Mouse (Mus musculus) adrenal gland, adult 18-20 months (tissue): ENCODE results near the gene Slc43a2. TPM values are rescaled to one million over a fixed set of nuclear protein-coding genes. Genes with fewer than 3 reads are reported as not detected.
A peak's percentile ranks its signal among the peaks of the same experiment; 100 is the strongest.

Experiments used
- DNase-seq, 2 experiments: peaks; one replicate each; pipeline ENCODE4 v3.0.0; 2021 to 2022; ENCODE audit warnings: low spot score in 2 of 2
- long read RNA-seq, 2 experiments: library from polyadenylated mRNA; stranded (forward); transcript quantifications; one replicate each; pipeline ENCODE4 v2.0.0; 2021
- total RNA-seq, 2 experiments: library from RNA; stranded (reverse); gene quantifications; 1 replicate in 1 of 2; 2 replicates in 1 of 2; pipeline ENCODE4 v1.2.3; 2021

Slc43a2 gene
- 10 to 100 TPM; 22.8 to 29.1 TPM for total RNA-seq
- long read RNA-seq, experiment 1, full-length matches to known transcripts, result 5 of 14 reads
- long read RNA-seq, experiment 1, partial matches to known transcripts, result 2 of 14 reads
- long read RNA-seq, experiment 1, other reads (novel, unspliced or antisense), result 7 of 14 reads
- long read RNA-seq, experiment 2, partial matches to known transcripts, result 2 of 26 reads
- long read RNA-seq, experiment 2, other reads (novel, unspliced or antisense), result 24 of 26 reads

DNA sequence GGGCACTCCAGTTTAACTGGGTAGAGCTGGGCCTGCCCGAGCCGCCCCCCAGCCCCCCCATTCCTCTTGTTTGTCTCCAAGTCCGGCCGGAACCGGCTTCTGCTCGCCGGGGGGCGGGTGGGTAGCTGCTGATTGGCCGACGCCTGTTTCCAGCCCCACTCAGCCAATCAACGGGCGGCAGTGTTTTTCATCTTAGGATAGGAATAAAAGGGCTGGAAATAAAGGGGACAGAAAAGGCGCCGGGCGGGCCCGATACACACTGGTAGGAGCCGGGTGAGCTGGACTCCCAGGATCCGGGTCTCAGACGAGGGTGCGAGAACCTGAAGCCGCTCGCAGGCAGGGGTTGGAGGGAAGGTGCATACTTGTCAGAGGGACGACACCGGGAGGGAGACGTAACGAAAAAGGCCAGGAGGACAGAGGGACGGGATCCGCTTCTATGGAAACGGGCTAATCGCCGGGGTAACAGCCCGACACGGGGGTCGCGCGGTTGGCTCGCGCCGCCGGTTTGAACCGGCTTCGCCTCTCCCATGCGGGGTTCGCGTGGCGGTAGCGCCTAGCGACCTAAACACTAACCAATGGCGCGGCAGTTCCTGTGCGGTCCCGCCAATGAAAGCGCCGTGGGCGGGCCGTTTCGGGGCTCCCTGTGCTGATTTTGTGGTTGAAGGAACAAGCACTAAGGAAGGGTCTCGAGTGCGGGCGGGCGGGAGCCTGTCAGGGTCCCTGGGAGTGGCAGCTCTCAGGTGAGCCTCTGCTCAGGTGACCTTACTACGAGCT is at the start of gene Slc43a2:
TSS of gene Slc43a2 (plus strand) at position 226 of the 774 bp plus-strand sequence.
- DNase-seq, result peak; percentile 83 to 84

DNA sequence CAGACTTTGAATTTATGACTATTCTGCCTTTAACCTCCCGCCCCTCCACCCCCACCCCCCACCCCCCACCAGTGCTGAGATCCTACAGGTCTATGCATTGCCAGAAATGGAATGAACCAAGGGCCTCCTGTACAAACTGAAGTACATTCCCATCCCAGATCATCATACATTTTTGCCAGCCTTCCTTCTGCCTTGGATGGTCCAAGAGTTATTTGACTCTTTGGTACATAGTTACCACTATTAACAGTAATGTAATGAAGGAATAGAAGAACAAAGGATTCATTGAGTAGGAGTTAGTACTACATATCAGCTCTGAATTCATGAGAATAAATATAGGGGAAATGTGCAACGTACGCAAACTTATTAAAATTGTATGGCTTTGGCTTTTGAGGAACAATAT is 45.3 kb upstream of the Slc43a2 start:
- DNase-seq, result no peak

DNA sequence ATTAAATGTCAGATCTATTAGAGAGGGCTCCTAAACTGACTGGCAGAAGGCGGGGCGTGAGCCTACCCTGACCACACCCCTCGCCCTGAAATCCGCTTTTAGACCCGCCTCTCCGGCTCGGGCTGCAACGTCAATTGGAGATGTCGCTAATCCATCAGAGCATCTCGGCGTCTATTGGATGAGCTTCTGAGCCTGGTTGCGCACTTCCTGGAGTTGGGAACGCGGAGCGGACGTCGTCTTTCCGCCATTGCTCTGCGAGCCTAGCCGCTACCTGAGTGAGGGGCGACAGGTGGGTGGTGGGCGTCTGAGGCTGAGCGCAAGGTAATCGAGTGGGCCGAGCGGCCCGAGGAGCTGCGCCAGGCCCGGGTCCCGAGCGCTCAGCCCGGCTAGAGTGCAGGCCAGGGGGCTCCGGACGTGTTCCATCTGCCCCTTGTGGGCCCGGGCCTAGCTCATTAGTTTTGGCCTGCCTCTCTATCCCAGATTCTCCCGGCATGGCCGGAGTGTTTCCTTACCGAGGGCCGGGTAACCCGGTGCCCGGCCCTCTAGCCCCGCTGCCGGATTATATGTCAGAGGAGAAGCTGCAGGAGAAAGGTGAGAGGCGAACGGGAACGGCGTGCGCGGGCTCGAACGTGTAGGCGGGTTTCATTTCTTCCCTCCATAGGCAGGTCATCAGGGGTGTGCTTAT is 44.8 kb upstream of the Slc43a2 start, which contains the start of gene Prpf8:
TSS of gene Prpf8 (plus strand) at position 216 of the 685 bp plus-strand sequence.
- DNase-seq, result peak; percentile 93 to 94

DNA sequence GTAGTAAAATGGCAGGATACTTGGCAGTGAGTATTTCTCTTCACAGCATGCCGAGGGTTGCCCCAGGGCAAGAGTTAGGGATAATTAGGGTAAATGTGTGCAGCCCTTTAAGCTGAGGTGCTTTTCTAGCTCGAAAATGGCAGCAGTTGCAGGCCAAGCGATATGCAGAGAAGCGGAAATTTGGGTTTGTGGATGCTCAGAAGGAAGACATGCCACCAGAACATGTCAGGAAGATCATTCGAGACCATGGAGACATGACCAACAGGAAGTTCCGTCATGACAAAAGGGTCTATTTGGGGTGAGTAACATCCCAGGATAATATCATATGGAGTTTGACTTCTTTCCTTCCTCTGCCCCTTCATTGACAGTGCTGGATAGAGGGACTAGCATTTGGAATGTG is 44.0 kb upstream of the Slc43a2 start:
- DNase-seq, result no peak

DNA sequence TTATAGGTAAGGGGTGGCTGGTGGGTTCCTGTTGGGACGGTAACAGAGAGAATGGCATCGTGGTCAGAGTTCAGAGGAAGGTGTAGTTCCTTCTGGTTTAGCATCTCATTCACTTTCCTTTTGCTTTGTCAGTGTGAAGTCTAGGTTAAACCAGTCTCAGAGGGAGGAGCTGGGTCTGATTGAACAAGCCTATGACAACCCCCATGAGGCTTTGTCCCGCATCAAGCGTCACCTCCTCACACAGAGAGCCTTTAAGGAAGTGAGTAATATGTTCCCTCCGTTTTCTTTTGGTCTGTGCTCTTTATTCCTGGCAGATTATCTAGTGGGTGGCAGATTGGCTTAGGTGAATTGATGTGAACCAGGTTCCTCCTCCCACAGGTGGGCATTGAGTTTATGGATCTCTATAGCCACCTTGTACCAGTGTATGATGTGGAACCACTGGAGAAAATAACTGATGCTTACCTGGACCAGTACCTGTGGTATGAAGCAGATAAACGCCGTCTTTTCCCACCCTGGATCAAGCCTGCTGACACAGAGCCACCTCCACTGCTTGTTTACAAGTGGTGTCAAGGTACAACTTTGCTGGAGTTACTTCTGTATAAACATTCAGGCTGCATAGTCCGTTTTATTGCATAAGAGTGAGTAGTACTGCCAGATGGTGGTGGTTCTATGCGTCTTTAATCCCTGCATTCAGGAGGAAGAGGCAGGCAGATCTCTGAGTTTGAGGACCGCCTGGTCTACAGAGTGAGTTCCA is 37.0 kb upstream of the Slc43a2 start:
- DNase-seq, result no peak

DNA sequence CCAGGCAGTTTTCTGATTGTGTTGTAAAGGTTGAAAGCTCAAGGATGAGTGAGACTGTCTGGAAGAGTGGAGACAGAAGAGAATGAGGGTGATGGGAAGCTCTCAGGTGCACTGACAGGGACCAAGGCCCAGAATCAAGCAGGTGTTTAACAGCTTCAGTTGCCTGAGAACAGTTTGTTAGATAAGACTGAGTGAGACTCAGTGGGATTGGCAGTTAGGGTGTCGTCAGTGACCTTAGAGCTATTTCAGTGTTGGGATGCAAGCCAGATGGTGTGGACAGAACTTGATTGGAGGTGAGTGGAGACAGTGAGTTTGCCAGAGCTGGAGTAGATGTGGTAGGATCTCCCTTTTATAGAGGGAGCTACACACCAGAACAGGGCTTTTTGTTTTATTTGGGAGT is 33.4 kb upstream of the Slc43a2 start:
- no peak for DNase-seq

DNA sequence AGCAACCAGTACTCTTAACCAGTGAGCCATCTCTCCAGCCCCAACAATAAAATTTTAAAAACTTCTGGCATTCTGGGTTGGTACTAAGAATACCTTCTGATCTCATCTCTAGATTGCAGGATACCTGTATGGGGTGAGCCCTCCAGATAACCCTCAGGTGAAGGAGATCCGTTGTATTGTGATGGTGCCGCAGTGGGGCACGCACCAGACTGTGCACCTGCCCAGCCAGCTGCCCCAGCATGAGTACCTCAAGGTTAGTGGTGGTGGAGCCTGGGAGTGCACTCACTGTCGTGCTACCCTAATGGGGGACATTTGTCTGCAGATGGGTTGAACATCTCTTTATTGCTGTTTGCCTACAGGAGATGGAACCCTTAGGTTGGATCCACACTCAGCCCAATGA is 23.3 kb upstream of the Slc43a2 start:
- no peak for DNase-seq

DNA sequence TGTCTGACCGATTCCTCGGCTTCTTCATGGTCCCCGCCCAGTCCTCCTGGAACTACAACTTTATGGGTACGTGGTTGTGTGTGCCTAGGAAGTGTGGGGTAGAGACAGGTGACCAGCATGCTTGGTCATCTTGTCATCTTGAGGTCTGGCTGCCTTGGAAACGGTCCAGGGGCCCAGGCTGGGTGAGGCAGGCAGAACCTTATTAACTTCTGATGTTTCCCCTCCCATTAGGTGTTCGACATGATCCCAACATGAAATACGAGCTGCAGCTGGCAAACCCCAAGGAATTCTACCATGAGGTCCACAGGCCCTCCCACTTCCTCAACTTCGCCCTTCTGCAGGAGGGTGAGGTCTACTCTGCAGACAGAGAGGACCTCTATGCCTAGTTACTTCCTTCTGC is 22.6 kb upstream of the Slc43a2 start:
- no peak for DNase-seq

DNA sequence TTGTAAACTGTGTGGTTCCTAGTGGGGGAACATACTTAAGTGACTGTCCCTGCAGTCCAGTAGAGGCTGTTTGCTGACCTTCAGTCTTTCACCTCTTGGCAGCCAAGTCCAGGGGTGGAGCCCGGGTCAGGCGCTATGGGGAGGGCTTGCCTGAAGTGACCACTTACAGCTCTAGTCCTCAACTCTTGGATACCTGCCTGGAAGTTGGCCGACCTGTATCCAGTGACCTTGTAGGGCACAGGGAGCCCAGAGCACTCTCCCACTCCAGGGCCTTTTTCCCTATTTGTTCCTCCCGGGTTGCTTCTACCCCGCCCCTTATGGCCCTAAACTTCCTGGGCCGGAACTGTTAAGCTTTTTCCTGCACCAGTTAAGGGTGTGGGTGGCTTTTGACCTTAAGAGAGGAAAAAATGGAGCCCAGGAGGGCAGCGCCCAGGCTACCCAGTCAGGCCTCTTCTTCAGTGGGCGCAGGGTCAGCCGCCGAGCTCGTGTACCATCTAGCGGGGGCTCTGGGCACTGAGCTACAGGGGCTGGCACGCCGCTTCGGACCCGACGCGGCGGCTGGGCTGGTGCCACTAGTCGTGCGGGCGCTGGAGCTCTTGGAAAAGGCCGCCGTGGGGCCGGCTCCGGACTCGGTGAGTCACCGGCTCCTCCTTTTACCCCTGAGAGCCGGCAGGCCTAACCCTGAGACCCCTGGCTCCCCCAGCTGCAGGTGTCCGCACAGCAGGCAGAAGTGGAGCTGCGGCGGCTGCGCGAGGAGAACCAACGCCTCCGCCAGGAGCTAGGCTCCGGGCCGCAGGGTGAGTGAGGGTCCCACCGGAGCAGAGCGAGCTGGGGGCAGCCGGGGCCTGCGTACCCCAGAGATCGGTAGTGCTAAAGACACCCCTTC is 21.5 kb upstream of the Slc43a2 start, which contains the start of gene Rilp:
TSS of gene Rilp (plus strand) at position 354 of the 886 bp plus-strand sequence.
- peak; percentile 61 to 70 for DNase-seq

DNA sequence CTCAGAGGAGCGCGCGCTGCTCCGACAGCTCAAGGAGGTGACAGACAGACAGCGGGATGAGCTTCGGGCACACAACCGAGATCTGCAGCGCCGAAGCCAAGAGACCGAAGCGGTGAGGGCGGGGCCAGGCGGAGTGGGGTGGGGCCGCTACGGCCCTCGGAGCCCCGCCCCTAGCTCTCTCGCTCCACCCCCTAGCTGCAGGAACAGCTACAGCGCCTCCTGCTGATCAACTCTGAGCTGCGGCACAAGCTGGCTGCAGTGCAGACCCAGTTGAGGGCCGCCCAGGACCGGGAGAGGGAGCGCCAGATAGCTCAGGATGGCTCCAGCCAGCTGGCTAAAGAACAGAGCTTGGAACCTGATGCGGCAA is 20.9 kb upstream of the Slc43a2 start:
- DNase-seq, result peak; percentile 92 to 93

DNA sequence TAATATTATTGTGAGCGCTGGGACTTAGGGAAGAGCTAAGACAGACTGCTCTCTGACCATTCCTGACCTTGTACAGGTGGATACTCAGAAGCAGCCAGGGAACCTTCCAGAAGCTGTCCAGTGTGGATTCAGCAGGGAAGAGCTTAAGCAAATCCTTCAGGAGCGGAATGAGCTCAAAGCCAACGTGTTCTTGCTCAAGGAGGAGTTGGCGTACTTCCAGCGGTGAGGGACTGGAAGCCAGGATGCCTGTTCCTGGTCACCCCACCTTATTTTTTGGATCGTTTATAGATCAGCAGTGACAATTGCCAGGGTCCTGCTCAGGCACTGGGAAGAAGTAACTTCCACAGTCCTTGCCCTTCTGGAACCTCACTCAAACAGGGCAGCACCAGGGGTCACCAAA is 20.3 kb upstream of the Slc43a2 start:
- DNase-seq, result peak in 1 of 2 experiments; percentile 42

DNA sequence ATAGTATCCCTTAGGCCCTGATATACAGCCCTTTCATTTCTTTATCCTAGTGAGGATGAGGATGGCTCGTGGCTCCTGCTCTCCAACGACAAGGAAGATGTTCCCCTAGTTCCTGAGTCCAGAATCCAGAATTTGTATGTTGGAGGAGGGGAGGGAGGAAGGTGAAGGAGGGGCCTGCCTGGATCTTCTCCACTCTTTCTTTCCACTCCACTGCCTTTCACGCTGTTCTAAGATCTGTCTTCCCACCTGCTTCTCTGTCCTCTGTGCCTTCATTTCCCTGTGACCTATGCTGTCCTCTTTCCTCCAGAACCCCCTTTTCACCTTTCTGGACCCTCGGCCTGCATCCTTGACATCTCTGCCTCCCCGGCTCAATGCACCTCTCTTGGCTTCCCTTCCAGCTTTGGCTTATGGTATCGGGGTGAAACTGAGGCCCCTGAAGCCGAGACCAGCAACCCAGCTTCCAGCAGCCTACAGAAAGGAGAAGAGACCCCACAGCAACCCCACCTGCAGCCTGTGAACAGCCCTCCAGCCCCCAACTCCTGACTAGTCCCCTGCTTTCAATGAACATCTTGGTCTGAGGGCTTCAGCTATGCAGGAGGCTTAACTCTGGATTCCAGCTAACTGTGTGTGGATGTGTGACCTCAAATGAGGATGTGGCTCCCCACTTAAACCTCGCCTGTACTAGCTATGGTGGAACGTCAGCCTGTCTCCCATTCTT is 19.0 kb upstream of the Slc43a2 start:
- DNase-seq, result no peak

DNA sequence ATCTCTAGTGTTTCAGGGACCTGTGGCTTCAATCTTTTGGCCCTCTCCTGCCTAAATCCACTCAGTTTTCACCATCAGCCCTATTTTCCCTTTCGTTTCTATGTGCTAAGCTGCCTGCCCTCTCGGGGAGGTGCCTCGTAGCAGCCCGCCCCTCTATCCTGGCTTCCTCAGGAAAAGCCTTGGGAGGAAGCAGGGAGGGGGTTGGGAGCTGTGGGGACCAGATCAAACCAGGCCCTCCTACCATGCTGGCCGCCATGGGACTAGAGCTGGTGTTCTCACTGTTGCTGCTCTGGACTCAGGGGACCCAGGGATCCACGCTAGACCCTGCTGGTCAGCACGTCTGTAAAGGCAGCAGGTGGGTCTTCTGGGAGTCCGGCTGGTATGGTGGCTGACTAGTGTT is 18.2 kb upstream of the Slc43a2 start, which contains the start of gene Scarf1:
TSS of gene Scarf1 (plus strand) at position 205 of the 400 bp plus-strand sequence.
- DNase-seq, result no peak

DNA sequence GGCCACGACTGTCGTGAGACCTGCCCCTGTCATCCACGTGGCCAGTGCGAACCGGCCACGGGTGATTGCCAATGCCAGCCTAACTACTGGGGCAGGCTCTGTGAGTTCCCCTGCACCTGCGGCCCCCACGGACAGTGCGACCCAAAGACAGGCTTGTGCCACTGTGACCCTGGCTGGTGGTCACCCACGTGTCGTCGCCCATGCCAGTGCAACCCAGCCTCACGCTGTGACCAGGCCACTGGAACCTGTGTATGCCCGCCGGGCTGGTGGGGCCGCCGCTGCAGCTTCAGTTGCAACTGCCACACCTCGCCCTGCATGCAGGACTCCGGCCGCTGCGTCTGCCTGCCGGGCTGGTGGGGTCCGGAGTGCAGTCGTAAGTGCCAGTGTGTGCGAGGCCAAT is 16.3 kb upstream of the Slc43a2 start:
- no peak for DNase-seq

DNA sequence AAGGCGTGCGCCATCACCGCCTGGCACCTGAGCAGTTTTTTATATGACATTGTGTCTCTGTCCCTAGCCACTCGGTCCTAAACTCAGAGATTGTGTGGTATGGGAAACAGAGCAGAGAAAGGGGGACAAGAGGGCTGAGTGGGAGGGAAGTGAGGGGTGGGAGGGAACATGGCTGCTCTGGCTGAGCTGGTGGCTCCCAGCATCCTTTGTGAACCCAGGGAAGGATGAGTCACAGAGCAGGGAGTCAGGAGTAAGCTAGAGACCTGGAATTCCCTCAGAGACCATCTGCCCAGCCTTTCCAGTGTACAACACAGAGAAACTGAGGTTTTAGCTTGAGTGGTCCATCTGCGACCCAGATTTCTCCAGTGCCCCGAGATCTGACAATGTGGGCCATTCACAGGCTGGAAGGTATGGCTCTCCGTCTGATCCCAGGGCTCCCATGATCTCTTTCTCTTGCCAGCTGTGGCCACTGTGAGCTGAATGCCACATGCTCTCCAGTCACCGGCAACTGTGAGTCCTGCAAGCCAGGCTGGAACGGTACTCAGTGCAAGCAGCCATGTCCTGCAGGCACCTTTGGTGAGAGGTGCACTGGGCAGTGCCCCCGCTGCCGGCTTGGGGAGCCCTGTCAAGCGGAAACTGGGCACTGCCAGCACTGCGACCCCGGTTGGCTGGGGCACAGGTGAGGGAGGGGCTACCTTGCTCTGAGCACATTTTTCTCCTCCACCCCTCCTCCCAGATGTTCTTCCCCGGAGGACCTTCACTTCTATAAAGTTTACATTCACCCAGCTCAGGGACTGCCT is 11.5 kb upstream of the Slc43a2 start:
- no peak for DNase-seq

DNA sequence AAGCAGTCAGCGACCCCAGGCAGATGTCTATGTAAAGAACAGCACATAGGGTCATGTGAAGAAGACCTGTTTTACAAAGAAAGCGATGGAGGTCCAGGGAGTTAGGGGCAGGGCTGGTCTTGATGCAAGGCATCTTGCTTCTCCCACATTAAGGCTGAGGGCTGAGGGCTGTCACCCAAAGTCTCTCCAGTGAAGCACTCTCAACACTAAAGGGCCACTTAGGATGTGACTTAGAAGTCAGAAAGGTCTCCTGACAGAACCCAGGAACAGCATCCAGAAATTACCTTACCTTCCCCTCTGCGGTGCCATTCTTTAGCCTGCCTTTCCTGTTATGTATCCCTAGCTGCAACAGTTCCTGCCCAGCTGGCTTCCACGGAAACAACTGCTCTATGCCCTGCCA is 9.9 kb upstream of the Slc43a2 start:
- DNase-seq, result no peak

DNA sequence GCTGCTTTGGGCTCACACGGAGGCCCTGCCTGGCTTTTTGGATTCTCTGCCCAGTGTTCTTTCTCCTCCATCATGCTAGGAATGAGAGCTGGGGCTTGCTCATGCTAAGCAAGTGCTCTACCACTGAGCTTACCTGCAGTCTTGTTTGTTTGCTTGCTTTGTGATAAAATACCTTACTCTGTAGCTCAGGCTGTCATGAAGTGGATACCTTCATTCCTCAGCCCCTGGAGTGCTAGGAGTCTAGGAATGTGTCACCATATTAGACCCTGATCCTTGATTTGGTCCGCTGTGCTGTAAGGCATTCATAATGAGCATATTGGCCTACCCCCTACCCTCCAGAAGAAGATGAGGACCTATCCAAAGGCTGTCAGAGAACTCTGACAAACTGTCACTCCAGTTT is 8.7 kb upstream of the Slc43a2 start:
- no peak for DNase-seq

DNA sequence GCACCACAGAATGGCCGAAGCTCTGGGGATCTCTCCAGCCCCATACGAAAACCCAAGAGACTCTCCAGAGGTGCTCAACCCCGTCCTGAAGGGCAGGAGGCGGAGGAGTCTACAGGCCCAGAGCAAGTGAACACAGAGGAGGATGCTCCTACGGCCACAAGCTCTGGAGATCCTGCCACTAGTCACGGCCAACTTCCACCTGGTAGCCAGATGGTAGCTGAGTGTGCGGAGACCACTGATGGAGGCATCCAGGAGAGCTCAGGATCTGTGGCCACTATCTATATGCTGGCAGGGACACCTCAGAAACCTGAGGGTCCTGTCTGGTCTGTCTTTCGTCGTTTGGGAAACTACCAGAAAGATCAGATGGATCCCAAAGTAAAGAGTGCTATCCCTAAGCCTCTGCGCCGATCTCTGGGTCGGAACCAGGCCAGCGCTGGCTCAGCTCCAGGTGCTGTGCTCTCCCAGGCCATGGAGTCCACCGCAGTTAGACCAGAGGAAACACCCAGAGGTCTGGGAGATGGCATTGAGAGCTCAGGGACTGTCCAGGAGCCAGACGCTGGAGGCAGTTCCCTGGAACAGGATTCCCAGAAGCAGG is 5.9 kb upstream of the Slc43a2 start:
- no peak for DNase-seq
